In the genomic region with DNA sequence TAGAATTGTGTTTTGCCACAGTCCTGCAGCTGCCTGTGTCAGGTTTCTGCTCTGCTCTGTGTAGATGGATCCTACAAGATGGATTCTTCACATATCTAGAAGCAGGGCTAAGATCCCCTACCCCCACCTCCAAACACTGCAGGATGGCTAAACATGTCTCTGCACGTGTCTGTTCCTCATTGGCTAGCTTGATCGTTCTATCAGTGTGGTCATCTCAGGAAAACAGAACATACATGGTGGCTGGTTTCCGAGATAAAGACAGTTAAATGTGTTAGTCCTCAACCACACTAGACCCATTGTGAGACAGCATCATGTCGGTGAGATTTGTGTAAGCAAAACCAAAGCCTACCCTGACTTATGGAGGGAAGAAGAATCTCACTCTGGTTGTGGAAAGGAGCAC, we compare ENCODE assay signal across 12 mouse cellular contexts.
"Had no signal": no experiment of that assay in that cellular context is flagged by ENCODE, and none has a peak within 500 bp of the region (broad histone marks: within the 10 kb centered on the region; RNA-seq: fewer than 3 reads in every experiment).

No protein-coding gene starts in this region.

- H3K4me1 ChIP-seq: liver, embryonic 12.5 days; midbrain, embryonic 10.5 days; stomach, embryonic 15.5 days had no signal

- H3K27me3 ChIP-seq: limb, embryonic 15.5 days; liver, embryonic 12.5 days; stomach, embryonic 15.5 days had no signal

- DNase-seq: kidney, postnatal 25 days; layer of hippocampus, adult 9-11 months; layer of hippocampus, postnatal 36 days; lung, embryonic 14.5 days; lung, postnatal 10 days; midbrain, embryonic 14.5 days; right cerebral cortex, postnatal 14 days had no signal

- H3K4me3 ChIP-seq: limb, embryonic 15.5 days; liver, embryonic 12.5 days; midbrain, embryonic 10.5 days; stomach, embryonic 15.5 days had no signal

- H3K27ac ChIP-seq: limb, embryonic 15.5 days; liver, embryonic 12.5 days; macrophage; midbrain, embryonic 10.5 days; stomach, embryonic 15.5 days had no signal

- H3K9ac ChIP-seq: limb, embryonic 15.5 days; liver, embryonic 12.5 days; lung, embryonic 14.5 days; stomach, embryonic 15.5 days had no signal

- H3K36me3 ChIP-seq: limb, embryonic 15.5 days; liver, embryonic 12.5 days; stomach, embryonic 15.5 days had no signal

- H3K9me3 ChIP-seq: limb, embryonic 15.5 days; liver, embryonic 12.5 days; midbrain, embryonic 10.5 days; stomach, embryonic 15.5 days had no signal

- ATAC-seq: liver, embryonic 12.5 days had no signal
